Mouse (Mus musculus) B cell, adult 2 months (primary cell): Measurements from ENCODE around the gene Coro7.
"Not testable (repeated sequence)": the region's sequence is repeated elsewhere in the genome, so short reads cannot be mapped to it uniquely, and the experiment has no call there.

Experiments
- DNase-seq, 2 experiments: peaks; one replicate each; pipeline ENCODE4 v3.0.0; 2022

Coro7 gene

GRCm38 (mm10) chr16:4680922-4681455 is 1.4 kb upstream of the Coro7 start:
- not testable (repeated sequence) for DNase-seq

DNA sequence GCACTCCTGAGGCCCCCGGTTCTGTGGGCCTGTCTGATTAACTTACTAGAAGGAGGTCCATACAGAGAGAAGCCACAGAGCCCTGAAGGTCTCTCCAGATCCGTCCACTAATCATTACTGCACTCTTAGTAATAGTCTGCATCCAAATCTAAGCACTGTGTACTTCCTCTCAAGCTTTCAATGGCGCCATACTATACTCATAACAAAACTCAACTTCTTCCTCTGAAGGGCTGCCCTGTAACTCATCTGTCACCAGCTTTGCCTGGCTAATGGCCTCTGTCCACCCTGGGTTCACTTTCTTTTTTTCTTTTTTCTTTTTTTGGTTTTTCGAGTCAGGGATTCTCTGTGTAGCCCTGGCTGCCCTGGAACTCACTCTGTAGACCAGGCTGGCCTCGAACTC is 1.5 kb downstream of the Coro7 start:
- DNase-seq = peak; percentile 7 to 16

- DNase-seq = no peak
Measured at GRCm38 (mm10) chr16:4676836-4677235, 2.7 kb downstream of the Coro7 start.

DNA sequence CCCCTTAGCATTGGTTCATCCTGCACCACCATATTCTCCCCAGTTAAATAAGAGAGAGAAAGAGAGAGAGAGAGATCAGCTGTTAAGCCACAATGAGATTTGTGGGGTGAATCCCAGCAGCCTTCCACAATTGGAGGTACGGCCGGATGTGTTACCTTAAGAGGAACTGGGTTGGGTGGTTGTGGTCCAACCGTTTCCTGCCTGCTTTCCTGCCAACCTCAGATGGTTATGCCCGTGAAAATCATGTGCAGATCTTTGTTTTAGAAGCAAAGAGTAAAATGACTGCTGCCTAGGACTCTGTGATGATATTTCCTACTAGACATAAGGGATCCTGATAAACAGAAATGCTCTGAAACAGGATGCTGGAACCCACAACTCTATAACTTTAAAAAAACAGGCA is 5.5 kb downstream of the Coro7 start:
- peak; percentile 60 to 67 for DNase-seq

- DNase-seq = no peak
Measured at GRCm38 (mm10) chr16:4670317-4670716, 9.3 kb downstream of the Coro7 start.

- peak; percentile 89 for DNase-seq
Measured at GRCm38 (mm10) chr16:4667190-4667808, 12.3 kb downstream of the Coro7 start.

GRCm38 (mm10) chr16:4665726-4666125 is 13.9 kb downstream of the Coro7 start:
- DNase-seq = no peak

- no peak for DNase-seq
Measured at GRCm38 (mm10) chr16:4663806-4664205, 15.8 kb downstream of the Coro7 start.

DNA sequence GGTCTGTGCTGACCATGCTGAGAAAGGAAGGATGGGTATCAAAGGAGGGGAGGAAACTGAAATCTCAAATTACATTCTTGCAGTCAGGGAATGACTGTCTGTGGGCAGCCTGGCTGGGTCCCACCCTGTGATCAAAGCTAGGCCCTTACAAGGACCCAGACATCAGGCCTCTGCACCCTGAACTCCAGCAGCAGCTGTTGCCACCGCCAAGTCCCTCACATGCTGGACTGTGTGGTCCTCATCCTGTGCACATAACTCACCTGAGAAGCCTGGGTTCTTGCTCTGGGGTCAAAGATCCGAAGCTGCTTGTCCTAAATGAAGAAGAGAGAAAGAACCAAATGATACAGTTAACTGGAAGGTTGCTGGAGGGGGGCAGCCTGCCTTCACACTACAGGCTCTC is 18.0 kb downstream of the Coro7 start:
- DNase-seq = no peak

DNA sequence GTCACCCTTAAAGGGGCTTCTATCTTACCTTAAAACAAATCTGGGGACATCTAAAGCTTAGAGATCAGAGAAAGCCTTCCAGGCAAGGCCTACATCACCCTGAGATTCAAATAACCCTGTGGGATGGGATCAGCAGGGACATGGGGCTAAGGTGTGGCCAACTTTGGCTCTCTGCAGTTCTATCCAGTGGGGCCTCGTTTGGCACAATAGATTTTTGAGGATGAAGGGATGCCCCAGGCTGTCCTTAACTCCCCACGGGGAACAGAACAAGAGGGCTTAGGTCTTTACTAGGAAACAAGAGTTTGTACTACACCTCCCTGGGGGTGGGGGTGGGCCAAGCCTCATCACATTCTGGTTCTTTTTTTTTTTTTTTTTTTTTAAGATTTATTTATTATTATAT is 20.3 kb downstream of the Coro7 start:
- DNase-seq = no peak

GRCm38 (mm10) chr16:4658781-4659245 is 20.8 kb downstream of the Coro7 start:
- no peak for DNase-seq

DNA sequence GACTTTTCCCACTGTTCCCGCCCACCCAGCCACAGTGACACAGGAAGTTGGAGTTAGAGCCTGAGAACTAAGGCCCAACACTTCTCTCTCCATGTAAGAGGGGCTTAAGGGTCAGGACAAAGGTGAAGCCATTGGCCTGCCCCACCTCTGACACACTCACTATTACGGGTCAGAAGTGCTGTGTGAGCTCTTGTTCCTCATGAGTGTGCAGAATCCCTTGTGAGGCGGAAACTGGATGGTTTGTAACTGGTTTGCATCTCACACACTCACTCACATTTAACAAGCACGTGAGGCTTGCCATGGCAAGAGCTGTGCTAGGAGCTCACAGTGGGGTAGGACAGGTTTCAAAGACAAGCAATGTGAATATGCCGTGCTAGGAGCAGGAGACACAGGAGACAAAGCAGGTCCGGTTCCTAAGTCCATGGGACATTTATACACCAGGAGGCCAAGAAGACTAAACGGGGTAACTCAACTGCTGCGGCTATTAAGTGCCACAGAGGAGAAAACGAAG is 23.0 kb downstream of the Coro7 start:
- no peak for DNase-seq

- DNase-seq = no peak
Measured at GRCm38 (mm10) chr16:4655764-4656570, 23.6 kb downstream of the Coro7 start.

- DNase-seq = no peak
Measured at GRCm38 (mm10) chr16:4655251-4655734, 24.3 kb downstream of the Coro7 start.

GRCm38 (mm10) chr16:4654706-4655105 is 24.9 kb downstream of the Coro7 start:
- DNase-seq = no peak

GRCm38 (mm10) chr16:4652707-4653416 is 26.7 kb downstream of the Coro7 start:
- no peak for DNase-seq

- DNase-seq = no peak
Measured at GRCm38 (mm10) chr16:4651624-4652023, 28.0 kb downstream of the Coro7 start.

DNA sequence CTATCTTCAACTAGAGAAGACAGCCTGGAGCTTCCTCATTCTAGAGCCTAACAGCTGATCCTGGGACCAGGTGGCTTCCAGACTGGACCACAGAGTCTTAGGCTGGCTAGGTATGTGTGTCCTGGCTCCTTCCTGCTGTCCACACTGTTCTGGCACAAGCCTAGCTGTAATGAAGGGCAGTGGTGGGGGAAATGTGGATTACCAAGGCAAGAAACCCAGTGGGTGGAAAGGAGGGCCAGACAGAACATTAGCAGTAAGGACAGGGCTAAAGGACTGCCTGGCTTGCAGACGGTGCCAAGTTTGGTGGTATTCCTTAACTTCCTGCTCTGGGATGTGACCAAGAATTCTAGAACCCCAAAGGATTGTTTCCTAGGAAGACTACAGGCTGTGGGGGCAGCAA is 28.5 kb downstream of the Coro7 start:
- DNase-seq = no peak

DNA sequence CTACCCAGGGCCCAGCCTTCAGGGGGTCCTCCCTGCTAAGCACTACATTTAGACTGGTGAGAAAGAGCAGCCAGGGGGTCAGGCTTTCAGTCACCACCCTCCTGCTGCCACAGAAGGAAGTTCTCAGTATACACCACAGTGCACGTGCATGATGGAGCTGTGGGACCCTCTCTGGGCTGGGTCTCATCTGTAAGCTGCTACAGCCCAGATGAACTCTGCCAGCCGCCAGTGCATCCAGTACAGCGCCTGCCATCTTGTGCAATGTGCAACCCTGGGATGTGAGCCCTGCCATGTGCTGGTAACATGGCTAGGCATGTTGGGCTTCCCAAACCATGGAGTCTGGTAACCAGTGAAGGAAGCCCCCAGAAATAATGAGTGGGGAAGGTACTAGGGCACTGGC is 29.4 kb downstream of the Coro7 start:
- DNase-seq = no peak

DNA sequence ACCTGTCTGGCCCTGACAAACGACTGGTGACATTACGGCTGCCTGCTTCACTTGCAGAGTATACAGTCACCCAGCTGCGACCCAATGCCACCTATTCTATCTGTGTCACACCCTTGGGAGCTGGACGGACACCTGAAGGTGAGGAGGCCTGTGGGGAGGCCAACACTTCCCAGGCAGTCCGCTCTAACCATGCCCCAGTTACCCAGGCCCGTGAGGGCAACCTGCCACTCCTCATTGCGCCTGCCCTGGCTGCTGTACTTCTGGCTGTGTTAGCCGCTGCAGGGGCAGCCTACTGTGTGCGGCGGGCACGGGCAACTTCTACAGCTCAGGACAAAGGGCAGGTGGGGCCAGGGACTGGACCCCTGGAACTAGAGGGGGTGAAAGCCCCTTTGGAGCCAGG is 29.9 kb downstream of the Coro7 start:
- no peak for DNase-seq

- no peak for DNase-seq
Measured at GRCm38 (mm10) chr16:4649211-4649610, 30.4 kb downstream of the Coro7 start.

DNA sequence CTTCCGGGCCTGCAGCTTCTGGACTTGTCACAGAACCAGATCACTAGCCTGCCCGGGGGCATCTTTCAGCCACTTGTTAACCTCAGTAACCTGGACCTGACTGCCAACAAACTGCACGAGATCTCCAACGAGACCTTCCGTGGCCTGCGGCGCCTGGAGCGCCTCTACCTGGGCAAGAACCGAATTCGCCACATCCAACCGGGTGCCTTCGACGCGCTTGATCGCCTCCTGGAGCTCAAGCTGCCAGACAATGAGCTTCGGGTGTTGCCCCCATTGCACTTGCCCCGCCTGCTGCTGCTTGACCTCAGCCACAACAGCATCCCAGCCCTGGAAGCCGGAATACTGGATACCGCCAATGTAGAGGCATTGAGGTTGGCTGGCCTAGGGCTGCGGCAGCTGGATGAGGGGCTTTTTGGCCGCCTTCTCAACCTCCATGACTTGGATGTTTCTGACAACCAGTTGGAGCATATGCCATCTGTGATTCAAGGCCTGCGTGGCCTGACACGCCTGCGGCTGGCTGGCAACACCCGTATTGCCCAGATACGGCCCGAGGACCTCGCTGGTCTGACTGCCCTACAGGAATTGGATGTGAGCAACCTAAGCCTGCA is 31.1 kb downstream of the Coro7 start:
- DNase-seq = no peak
